Mouse (Mus musculus) brain, embryonic 14.5 days (tissue): ENCODE results near the gene Gsg1l2. TPM values are rescaled to one million over a fixed set of nuclear protein-coding genes. Genes with fewer than 3 reads are reported as not detected.

Source experiments
- DNase-seq: peaks from one replicate; pipeline ENCODE4 v3.0.0-alpha.2; 2011; ENCODE audit warnings: low read depth
- CTCF ChIP-seq: fragments of 200-500 bp; IDR thresholded peaks from 2 replicates; pipeline ENCODE4 v1.5.1; 2012; ENCODE audit warnings: inconsistent platforms, mild to moderate bottlenecking, moderate library complexity, borderline replicate concordance; ENCODE audit not compliant: insufficient read depth, insufficient read length; ENCODE audit errors: extremely low read depth
- POLR2A ChIP-seq: fragments of 200-500 bp; IDR thresholded peaks from 2 replicates; pipeline ENCODE4 v1.6.1; 2012; ENCODE audit warnings: mild to moderate bottlenecking, inconsistent platforms, borderline replicate concordance; ENCODE audit not compliant: poor library complexity, insufficient read depth, insufficient read length, severe bottlenecking; ENCODE audit errors: extremely low read depth
- polyA plus RNA-seq: library from polyadenylated mRNA; depleted of rRNA; stranded (reverse); fragments of >200 nt; gene quantifications from 2 replicates; pipeline ENCODE4 v1.2.3, GENCODE M21; 2012

Gsg1l2 gene
- polyA plus RNA-seq, 1 experiment, result not detected

GRCm38 (mm10) chr11:67771053-67771452 lies 3.4 kb upstream of the Gsg1l2 start, which contains the start of gene Glp2r:
TSS of gene Glp2r (minus strand) at chr11:67771153.
- no peak for DNase-seq
- TF ChIP-seq POLR2A (no peak), CTCF (no peak)

- peak; percentile 48 for DNase-seq
- no peak for TF ChIP-seq CTCF
- TF ChIP-seq POLR2A, result no peak
Measured at GRCm38 (mm10) chr11:67771691-67772090, 2.7 kb upstream of the Gsg1l2 start.

- peak; percentile 90 for DNase-seq
- peak; percentile 54; the same call in 1 of the 2 replicates for TF ChIP-seq CTCF
- TF ChIP-seq POLR2A, result no peak
Measured at GRCm38 (mm10) chr11:67772577-67772976, 1.8 kb upstream of the Gsg1l2 start.

DNA sequence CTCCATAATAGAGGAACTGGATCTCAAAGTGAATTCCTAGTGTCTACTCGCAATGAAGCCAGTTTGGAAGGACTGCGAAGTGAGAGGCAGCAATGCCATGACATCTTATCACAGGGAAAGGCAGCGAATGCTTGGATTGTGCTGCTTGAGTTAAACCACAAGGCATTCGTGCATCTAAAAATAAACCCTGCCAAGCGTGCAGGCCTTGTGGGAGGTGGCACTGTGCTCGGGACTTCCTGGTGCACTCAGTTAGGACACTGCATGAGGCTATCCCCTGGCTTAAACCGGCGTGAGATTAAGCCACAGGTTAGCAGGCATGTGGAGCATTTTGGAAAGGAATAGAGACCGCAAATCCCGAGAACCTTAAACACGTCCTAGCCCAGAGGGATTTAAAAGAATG lies 15.8 kb downstream of the Gsg1l2 start:
- DNase-seq, result no peak
- TF ChIP-seq CTCF (no peak), POLR2A (no peak)

GRCm38 (mm10) chr11:67797931-67798330 lies 23.5 kb downstream of the Gsg1l2 start, which contains the start of gene Dhrs7c:
TSS of gene Dhrs7c (plus strand) at chr11:67798187.
- TF ChIP-seq CTCF (no peak), POLR2A (no peak)
- DNase-seq, result no peak

DNA sequence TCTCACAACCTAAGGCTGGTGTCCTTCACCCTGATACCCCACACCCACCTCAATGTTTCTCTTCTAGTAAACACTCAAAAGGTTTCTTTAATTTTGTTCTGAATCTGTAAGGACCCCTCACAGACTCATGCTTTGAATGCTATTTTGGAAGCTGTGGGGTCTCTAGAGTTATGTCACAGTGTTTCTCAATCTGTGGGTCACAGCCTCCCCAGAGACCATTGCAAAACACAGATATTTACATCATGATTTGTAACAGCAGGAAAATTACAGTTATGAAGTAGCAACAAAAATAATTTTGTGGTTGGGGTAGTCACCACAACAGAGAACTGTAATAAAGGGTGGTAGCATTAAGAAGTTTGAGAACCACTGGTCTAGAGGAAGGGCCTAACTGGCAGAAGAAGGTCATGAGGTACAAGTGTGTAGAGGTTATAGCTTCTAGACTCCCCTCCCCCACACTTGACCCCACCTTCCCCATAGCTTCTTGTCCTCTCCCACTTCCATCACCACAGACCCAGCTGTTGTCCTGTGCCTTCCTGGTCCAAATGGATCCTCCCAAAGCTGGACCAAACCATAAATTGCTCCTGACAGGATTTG lies 25.8 kb downstream of the Gsg1l2 start:
- DNase-seq, result no peak
- TF ChIP-seq POLR2A (no peak), CTCF (no peak)

- TF ChIP-seq CTCF (no peak), POLR2A (no peak)
- peak; percentile 10 for DNase-seq
Measured at GRCm38 (mm10) chr11:67801169-67801568, 26.8 kb downstream of the Gsg1l2 start.

- TF ChIP-seq POLR2A (no peak), CTCF (peak; percentile 32; the same call in 1 of the 2 replicates)
- DNase-seq, result no peak
Measured at GRCm38 (mm10) chr11:67805538-67805937, 31.1 kb downstream of the Gsg1l2 start.

DNA sequence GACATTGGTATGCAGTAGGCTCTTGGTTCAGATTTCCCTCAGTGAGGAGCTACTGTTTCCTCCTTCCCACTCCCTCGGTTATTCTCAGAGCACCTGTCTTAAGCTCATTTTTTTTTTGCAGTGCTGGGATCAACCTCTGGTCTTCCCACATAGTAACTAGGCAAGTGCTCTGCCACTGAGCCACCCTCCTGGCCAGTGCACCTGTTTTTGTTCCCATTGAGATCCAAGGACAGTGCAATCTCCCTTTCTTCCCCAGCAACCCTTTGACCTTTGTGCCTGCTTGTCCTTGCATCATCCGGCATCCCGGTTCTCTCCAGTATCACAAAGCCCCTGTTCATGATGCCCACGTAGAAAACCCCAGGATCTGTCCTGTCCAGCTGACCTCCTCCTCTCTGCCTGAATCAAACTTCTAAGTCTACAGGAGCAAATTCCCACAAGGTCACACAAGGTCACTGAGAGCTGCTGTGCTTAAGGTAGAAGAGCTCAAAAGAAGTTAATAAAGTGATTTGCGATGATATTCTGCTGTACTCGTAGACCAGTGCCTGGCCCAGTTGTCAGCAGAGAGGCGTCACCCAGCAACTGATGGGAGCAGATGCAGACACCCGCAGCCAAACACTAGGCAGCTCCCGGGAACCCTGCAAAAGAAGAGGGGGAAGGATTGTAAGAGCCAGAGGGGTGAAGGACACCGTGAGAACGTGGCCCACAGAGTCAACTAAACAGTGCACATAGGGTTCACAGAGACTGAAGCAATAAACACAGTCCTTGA lies 32.6 kb downstream of the Gsg1l2 start:
- no peak for DNase-seq
- no peak for TF ChIP-seq CTCF
- TF ChIP-seq POLR2A, result no peak

DNA sequence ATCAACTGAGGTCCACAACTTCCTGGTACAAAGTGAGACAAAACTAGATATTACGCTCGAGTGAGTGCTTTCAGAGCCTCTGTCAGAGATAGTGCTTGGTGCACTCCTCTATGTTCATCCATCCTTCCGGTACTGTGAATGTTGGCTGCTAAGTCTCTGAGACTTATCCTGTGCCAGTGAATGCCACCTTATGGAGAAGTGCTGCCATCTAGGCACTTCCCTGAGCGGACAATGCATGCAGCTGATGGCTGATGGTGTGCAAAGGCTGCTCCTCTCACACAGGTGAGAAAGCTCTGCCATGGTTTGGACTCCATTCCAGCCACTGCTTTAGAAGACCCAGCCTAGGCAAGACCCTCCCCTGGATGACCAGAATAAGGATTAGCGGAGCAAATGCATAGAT lies 33.6 kb downstream of the Gsg1l2 start:
- no peak for DNase-seq
- TF ChIP-seq POLR2A (no peak), CTCF (no peak)

DNA sequence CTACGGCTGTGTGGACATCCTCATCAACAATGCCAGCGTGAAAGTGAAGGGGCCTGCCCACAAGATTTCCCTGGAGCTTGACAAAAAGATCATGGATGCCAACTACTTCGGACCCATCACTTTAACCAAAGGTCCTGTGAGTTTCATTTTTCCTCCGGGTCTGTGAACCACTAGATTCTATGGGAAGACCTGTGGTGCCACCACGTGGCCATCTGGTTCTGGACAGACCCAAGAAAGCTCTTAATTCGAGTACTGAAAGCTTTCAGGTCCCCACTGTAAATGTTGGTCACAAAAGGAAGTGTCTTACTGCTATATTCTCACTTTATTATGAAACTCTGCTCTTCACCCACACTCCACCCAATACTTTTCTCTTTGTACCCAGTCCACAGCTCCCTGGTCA lies 37.1 kb downstream of the Gsg1l2 start:
- DNase-seq, result no peak

GRCm38 (mm10) chr11:67819604-67820003 lies 45.2 kb downstream of the Gsg1l2 start:
- DNase-seq, result peak; percentile 81
- TF ChIP-seq POLR2A (no peak), CTCF (peak; percentile 62; the same call in 1 of the 2 replicates)

More for the DNA sequence above, 37.1 kb downstream of the Gsg1l2 start:
- TF ChIP-seq CTCF (no peak), POLR2A (no peak)

DNA sequence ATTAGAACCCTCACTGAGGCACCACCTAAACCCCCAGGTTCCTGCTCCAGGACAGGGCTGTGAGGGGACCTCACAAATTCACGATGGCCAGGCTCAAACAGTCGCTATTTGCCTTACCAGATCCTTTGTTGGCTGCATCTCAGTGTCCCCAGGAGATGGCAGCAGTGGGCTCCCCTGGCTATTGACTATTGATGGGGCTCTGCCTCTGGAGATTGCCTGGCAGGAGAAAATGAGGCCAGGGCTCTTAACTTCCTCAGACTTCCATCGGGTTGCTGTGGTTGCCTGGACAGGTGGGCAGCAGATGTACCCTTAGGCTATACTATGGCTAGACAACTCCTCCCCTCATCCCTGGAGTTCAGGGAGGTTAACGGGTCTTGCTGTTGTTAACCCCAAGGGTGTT lies 45.8 kb downstream of the Gsg1l2 start:
- peak; percentile 61 for DNase-seq
- TF ChIP-seq POLR2A (no peak), CTCF (peak; percentile 75)
